Mouse (Mus musculus): ENCODE data around the gene Chpf2. TPM values are rescaled to one million over a fixed set of nuclear protein-coding genes. Genes with fewer than 3 reads are reported as not detected.

Chpf2 gene
- polyA plus RNA-seq, 1 experiment from 2014 or later = 52.0 TPM

- DNase-seq (ENCODE audit: low read depth, low spot score) (no peak), ATAC-seq (no peak)
- in situ Hi-C loops (cut with MboI; ENCODE audit: low pct_unique_long_range_greater_than_20kb) = loop anchor here (5.0 kb wide), 1 partner anchor 49 kb away; no protein-coding TSS in a partner anchor
- TF ChIP-seq CTCF (IDR thresholded peaks at IDR 0.05) = no peak
- ChIA-PET CTCF (interaction anchor here (0.9 to 5.6 kb wide), 12 partner anchors 12 to 87 kb away, joined by 3 to 49 read pairs (median 6); partner anchors contain the start of genes Abcf2 and Chpf2), POLR2A (interaction anchor here (0.5 to 1.2 kb wide), 2 partner anchors 12 to 13 kb away, joined by 4 to 5 read pairs; no protein-coding TSS in a partner anchor)
- H3K27me3 ChIP-seq = no peaks in the 10 kb centered on the region
Measured at GRCm38 (mm10) chr5:24597901-24598569, 11.5 kb downstream of the Chpf2 start.

DNA sequence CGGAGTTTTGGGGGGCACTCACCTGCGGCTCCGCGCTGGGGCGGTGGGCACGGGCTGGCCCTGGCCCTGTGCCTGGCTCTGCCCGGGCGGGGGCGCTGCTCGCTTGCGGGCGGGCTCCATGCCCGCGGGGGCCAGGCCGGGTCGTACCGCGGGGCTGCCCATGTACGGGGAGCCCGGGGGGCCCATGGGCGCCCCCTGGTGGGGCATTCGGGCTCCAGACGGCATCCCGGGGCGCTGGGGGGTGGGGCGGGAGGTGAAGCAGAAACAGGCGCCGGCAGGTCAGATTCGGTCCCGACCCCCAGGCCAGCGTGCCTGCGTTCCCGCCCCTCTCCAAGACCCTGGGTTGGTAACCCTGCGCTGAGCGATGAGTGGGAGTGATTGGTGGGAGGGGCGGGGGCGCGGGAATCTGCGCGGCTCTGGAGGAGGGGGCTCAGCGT is 12.0 kb downstream of the Chpf2 start:
- H3K27me3 ChIP-seq = no peaks in the 10 kb centered on the region
- ATAC-seq (no peak), DNase-seq (ENCODE audit: low read depth, low spot score) (no peak)
- TF ChIP-seq CTCF (IDR thresholded peaks at IDR 0.05) = no peak
- ChIA-PET CTCF (interaction anchor here (0.9 to 5.6 kb wide), 7 partner anchors 13 to 88 kb away, joined by 3 to 49 read pairs (median 6); partner anchors contain the start of genes Abcf2 and Chpf2), POLR2A (interaction anchor here (1.2 kb wide), 1 partner anchor 12 kb away, joined by 4 read pairs; no protein-coding TSS in a partner anchor)
- in situ Hi-C loops (cut with MboI; ENCODE audit: low pct_unique_long_range_greater_than_20kb) = loop anchor here (5.0 kb wide), 1 partner anchor 49 kb away; no protein-coding TSS in a partner anchor

DNA sequence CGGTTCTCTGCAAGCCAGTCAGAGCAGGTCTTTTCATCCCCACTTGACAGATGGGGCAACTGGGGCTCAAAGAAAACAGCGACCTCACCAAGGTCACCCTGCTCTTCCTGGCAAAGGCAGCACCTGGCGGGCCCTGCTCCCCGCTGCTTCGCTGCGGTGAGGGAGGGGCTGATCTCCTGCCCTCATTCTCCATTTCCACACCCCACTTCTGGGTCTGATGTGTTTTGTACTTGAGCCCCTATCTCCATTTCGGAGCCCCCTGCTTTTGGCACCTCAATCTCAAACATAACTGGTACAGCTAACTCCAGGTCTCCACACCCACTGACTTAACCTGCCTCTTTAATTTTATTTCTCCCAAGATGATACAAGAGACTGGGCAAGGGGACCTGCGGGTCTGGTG is 12.6 kb downstream of the Chpf2 start:
- POLR2A ChIA-PET = interaction anchor here (0.6 kb wide), 2 partner anchors 18 to 246 kb away, joined by 3 read pairs; no protein-coding TSS in a partner anchor
- CTCF ChIA-PET = interaction anchor here (3.6 kb wide), 1 partner anchor 38 kb away, joined by 19 read pairs; no protein-coding TSS in a partner anchor
- H3K27me3 ChIP-seq = no peaks in the 10 kb centered on the region
- ATAC-seq = no peak
- TF ChIP-seq CTCF (IDR thresholded peaks at IDR 0.05) = no peak
- DNase-seq (ENCODE audit: low read depth, low spot score) = no peak
- in situ Hi-C loops (cut with MboI; ENCODE audit: low pct_unique_long_range_greater_than_20kb) = loop anchor here (5.0 kb wide), 1 partner anchor 48 kb away; no protein-coding TSS in a partner anchor

- no peaks in the 10 kb centered on the region for H3K27me3 ChIP-seq
- DNase-seq (ENCODE audit: low read depth, low spot score) (no peak), ATAC-seq (no peak)
- ChIA-PET POLR2A (interaction anchor here (1.3 to 3.5 kb wide), 3 partner anchors 11 to 23 kb away, joined by 3 to 20 read pairs (median 5); partner anchors contain the start of genes Abcf2 and Chpf2), CTCF (interaction anchor here (1.5 kb wide), 1 partner anchor 12 kb away, joined by 8 read pairs; no protein-coding TSS in a partner anchor)
- no peak for TF ChIP-seq CTCF (IDR thresholded peaks at IDR 0.05)
- in situ Hi-C loops (cut with MboI; ENCODE audit: low pct_unique_long_range_greater_than_20kb) = no loop called here
Measured at GRCm38 (mm10) chr5:24600236-24600635, 13.7 kb downstream of the Chpf2 start.

DNA sequence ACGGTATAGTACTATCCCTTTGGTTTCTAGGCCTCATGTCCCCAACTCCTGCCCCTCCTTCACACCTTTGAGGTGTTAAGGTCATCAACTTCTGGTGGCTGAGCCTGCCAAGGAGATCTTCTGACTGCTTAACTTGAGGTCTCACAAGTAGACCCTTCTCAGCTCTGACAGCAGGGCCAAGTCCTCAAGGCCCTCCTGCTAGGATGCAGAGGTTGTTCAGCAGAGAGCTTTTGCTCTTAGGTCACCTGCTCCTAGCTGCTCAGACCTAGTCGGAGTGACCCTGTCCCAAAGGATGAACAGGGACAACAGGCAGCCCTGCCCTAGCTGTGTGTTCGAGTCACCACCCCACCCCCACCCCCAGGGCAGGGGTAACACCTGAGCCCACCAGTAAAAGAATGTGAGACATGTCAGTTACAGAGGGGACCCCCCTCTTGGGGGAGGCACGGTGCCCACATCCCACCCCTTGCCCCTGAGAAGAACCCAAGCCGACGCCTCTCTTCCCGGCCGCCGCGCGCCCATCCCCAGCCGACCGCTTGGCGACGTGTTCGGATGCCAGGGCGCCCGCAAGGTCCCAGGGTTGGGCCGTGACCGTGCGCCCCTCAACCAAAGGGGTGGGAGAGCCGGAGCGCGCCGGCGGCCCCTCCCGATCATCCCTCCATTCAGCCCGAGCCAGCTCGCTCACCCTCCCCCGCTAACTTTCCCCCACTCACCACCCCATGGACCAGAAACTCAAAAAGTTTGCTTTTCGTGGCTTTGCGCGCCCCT is 14.7 kb downstream of the Chpf2 start:
- ChIA-PET CTCF (interaction anchor here (1.5 kb wide), 1 partner anchor 11 kb away, joined by 8 read pairs; no protein-coding TSS in a partner anchor), POLR2A (interaction anchor here (1.3 to 3.5 kb wide), 4 partner anchors 10 to 24 kb away, joined by 3 to 20 read pairs (median 4); partner anchors contain the start of genes Abcf2 and Chpf2)
- in situ Hi-C loops (cut with MboI; ENCODE audit: low pct_unique_long_range_greater_than_20kb) = no loop called here
- ATAC-seq (no peak), DNase-seq (ENCODE audit: low read depth, low spot score) (no peak)
- H3K27me3 ChIP-seq = no peaks in the 10 kb centered on the region
- no peak for TF ChIP-seq CTCF (IDR thresholded peaks at IDR 0.05)

DNA sequence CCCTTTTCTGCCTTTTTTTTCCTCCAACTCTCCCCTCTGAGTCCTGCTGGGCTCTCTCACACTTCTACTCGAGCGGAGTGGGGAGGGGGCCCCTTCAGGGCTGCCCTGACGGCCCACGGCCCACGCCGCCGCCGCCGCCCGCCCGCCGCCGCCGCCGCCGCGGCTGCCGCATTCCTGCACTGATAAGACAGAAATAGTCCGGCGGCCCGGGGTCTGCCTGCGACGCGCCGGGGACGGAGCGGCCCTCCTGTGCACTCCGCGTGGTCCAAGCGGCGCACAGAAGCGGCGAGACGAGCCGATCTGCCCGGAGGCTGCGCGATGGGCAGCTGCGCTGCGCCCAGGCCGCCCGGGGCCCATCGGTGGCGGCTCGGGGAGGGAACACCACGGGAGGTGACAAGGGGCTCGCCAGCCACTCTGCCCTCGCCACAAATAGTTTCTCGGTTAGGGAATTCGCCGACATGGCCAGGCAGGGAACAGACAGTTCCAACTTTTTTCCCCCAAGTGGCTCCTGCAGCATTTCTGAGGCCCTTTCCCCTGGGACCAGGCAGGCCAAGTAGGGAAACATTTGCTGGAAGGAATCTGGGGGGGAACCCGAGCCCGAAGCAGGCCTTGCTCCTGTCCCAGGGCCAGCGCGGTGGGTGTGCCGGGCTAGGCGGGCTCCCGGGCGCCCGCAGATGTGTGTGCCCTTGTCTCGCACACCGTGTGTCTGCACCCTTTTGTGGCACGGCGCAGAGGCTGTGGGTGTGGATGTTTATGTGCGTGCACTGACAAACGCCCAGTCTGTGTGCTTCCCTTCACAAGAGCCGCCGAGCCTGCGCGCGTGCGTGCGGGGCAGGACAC is 15.6 kb downstream of the Chpf2 start:
- peak; percentile 9 for ATAC-seq
- DNase-seq (ENCODE audit: low read depth, low spot score) = no peak
- CTCF ChIA-PET = interaction anchor here (1.0 to 1.5 kb wide), 2 partner anchors 30 to 35 kb away, joined by 3 to 4 read pairs; no protein-coding TSS in a partner anchor
- no peaks in the 10 kb centered on the region for H3K27me3 ChIP-seq
- no peak for TF ChIP-seq CTCF (IDR thresholded peaks at IDR 0.05)
- POLR2A ChIA-PET = interaction anchor here (0.8 to 3.5 kb wide), 5 partner anchors 10 to 22 kb away, joined by 3 to 20 read pairs (median 4); partner anchors contain the start of genes Chpf2 and Smarcd3
- in situ Hi-C loops (cut with MboI; ENCODE audit: low pct_unique_long_range_greater_than_20kb) = no loop called here

GRCm38 (mm10) chr5:24602751-24603343 is 16.3 kb downstream of the Chpf2 start:
- peak; percentile 45 for ATAC-seq
- TF ChIP-seq CTCF (IDR thresholded peaks at IDR 0.05) = no peak
- no peaks in the 10 kb centered on the region for H3K27me3 ChIP-seq
- in situ Hi-C loops (cut with MboI; ENCODE audit: low pct_unique_long_range_greater_than_20kb) = no loop called here
- no peak for DNase-seq (ENCODE audit: low read depth, low spot score)
- ChIA-PET POLR2A (interaction anchor here (0.8 to 3.5 kb wide), 5 partner anchors 9 to 22 kb away, joined by 3 to 20 read pairs (median 4); partner anchors contain the start of genes Chpf2 and Smarcd3), CTCF (interaction anchor here (1.0 to 1.5 kb wide), 2 partner anchors 29 to 34 kb away, joined by 3 to 4 read pairs; no protein-coding TSS in a partner anchor)

- ATAC-seq (no peak), DNase-seq (ENCODE audit: low read depth, low spot score) (no peak)
- H3K27me3 ChIP-seq = no peaks in the 10 kb centered on the region
- no peak for TF ChIP-seq CTCF (IDR thresholded peaks at IDR 0.05)
- CTCF ChIA-PET = interaction anchor here (0.8 to 1.5 kb wide), 4 partner anchors 9 to 33 kb away, joined by 3 to 4 read pairs (median 4); no protein-coding TSS in a partner anchor
- in situ Hi-C loops (cut with MboI; ENCODE audit: low pct_unique_long_range_greater_than_20kb) = no loop called here
- POLR2A ChIA-PET = interaction anchor here (0.8 to 3.5 kb wide), 7 partner anchors 8 to 27 kb away, joined by 3 to 20 read pairs (median 4); partner anchors contain the start of gene Chpf2
Measured at GRCm38 (mm10) chr5:24603431-24604010, 17.0 kb downstream of the Chpf2 start.
